Comparison of ENCODE assay signal across 24 mouse cellular contexts in the genomic region with DNA sequence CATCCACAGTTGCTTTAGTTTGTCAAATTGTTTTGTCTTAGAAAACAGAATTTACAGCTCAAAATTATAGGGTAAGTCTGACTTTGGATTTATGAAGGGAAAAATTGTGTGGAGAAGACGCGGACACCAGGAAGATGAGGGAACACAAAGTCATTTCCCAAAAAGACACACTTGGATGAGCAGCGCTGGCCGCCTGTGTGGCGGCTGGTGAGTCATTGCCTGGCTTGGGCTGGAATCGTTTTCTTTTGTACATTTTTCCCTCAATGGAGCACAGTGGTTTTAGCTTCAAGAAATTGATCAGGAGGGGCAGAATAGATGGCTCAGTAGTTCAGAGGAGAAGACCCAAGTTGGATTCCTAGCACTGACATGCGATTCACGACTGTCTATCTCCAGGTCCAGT. TPM values are rescaled to one million over a fixed set of nuclear protein-coding genes. Genes with fewer than 3 reads are reported as not detected.
DNase-seq lines count a peak whose midpoint lies in the region; ATAC-seq lines count a peak whose summit lies in the region.
"Had no signal": no experiment of that assay in that cellular context is flagged by ENCODE, and none has a peak within 500 bp of the region (broad histone marks: within the 10 kb centered on the region; RNA-seq: fewer than 3 reads in every experiment).

No protein-coding gene starts in this region.

- H3K27me3 ChIP-seq in kidney, embryonic 15.5 days = no peaks in the 10 kb centered on the region
- H3K27me3 ChIP-seq in kidney, embryonic 16.5 days (ENCODE audit: insufficient read depth, low read length) = no peaks in the 10 kb centered on the region
- H3K27me3 ChIP-seq: CH12.LX; forebrain, embryonic 15.5 days; heart, embryonic 15.5 days; hindbrain, embryonic 13.5 days; liver, embryonic 13.5 days; neural tube, embryonic 15.5 days had no signal

- H3K9me3 ChIP-seq in kidney, embryonic 15.5 days (replicated peaks) = no peaks in the 10 kb centered on the region
- no peaks in the 10 kb centered on the region for H3K9me3 ChIP-seq in kidney, embryonic 16.5 days (ENCODE audit: low read length)
- H3K9me3 ChIP-seq: embryonic facial prominence, embryonic 10.5 days; forebrain, embryonic 15.5 days; G1E; heart, embryonic 15.5 days; hindbrain, embryonic 13.5 days; liver, embryonic 13.5 days; neural tube, embryonic 15.5 days had no signal

- H3K27ac ChIP-seq in kidney, embryonic 15.5 days = 0 out of 2 replicates have a peak overlapping the region, but pooled peaks have one; percentile 6
- H3K27ac ChIP-seq in kidney, embryonic 16.5 days (ENCODE audit: low read length) = no peak overlapping the region; the same call in 1 of the 2 replicates
- H3K27ac ChIP-seq: embryonic facial prominence, embryonic 10.5 days; forebrain, embryonic 15.5 days; heart, embryonic 15.5 days; hindbrain, embryonic 13.5 days; left cerebral cortex, adult 2 months; liver, embryonic 13.5 days; neural tube, embryonic 15.5 days had no signal

- 73% methylated on average over 8 of the region's 8 CpGs for WGBS in kidney, embryonic 15.5 days
- WGBS in kidney, embryonic 16.5 days = 76% methylated on average over 8 of the region's 8 CpGs

- no peak overlapping the region for H3K4me2 ChIP-seq in kidney, embryonic 15.5 days
- no peak overlapping the region for H3K4me2 ChIP-seq in kidney, embryonic 16.5 days (replicated peaks; ENCODE audit: low read depth, low read length)
- H3K4me2 ChIP-seq: forebrain, embryonic 15.5 days; heart, embryonic 15.5 days; hindbrain, embryonic 13.5 days; liver, embryonic 13.5 days; midbrain, embryonic 11.5 days; neural tube, embryonic 15.5 days had no signal

- peak; percentile 66 for ATAC-seq in frontal cortex, adult (ENCODE audit: low TSS enrichment)
- ATAC-seq in kidney, embryonic 15.5 days (replicated peaks; ENCODE audit: low FRiP score) = no peak
- no peak for ATAC-seq in kidney, embryonic 16.5 days (ENCODE audit: low FRiP score, low TSS enrichment)
- no peak for ATAC-seq in CD4-positive, CD25-positive, alpha-beta regulatory T cell, adult 4 months
- ATAC-seq: activated CD4-positive, CD25-positive, alpha-beta regulatory T cell, adult 4 months; forebrain, embryonic 15.5 days had no signal

- peak; percentile 27 for DNase-seq in adrenal gland, postnatal 25 days
- no peak for DNase-seq in adrenal gland, postnatal 4 days (ENCODE audit: low spot score in 2 of 2)
- DNase-seq in frontal cortex, postnatal 10 days (ENCODE audit: low spot score in 2 of 2) = no peak
- peak; percentile 69 for DNase-seq in brain, adult 2 months (ENCODE audit: low read depth, low spot score)
- DNase-seq: heart, postnatal 36 days; liver, embryonic 13.5 days; lung, adult 2 months; lung, postnatal 14 days; thymus, adult 18-20 months; thymus, postnatal 36 days had no signal

- H3K4me3 ChIP-seq in kidney, embryonic 15.5 days (replicated peaks) = no peak overlapping the region
- H3K4me3 ChIP-seq in kidney, embryonic 16.5 days (ENCODE audit: low read length) = no peak overlapping the region
- H3K4me3 ChIP-seq: embryonic facial prominence, embryonic 10.5 days; forebrain, embryonic 15.5 days; heart, embryonic 15.5 days; hindbrain, embryonic 13.5 days; left cerebral cortex, adult 2 months; liver, embryonic 13.5 days; neural tube, embryonic 15.5 days had no signal

- no peak overlapping the region for H3K9ac ChIP-seq in kidney, embryonic 15.5 days
- H3K9ac ChIP-seq in kidney, embryonic 16.5 days (replicated peaks; ENCODE audit: low read length) = no peak overlapping the region
- H3K9ac ChIP-seq: forebrain, embryonic 15.5 days; heart, embryonic 15.5 days; liver, embryonic 13.5 days; neural tube, embryonic 15.5 days had no signal

- H3K4me1 ChIP-seq in kidney, embryonic 15.5 days = peaks cover 32% of the 10 kb centered on the region
- H3K4me1 ChIP-seq in kidney, embryonic 16.5 days (ENCODE audit: insufficient read depth, low read length) = peaks cover 21% of the 10 kb centered on the region

- no peaks in the 10 kb centered on the region for H3K36me3 ChIP-seq in kidney, embryonic 15.5 days
- H3K36me3 ChIP-seq in kidney, embryonic 16.5 days (ENCODE audit: insufficient read depth, low read length) = no peaks in the 10 kb centered on the region
- H3K36me3 ChIP-seq: embryonic facial prominence, embryonic 10.5 days; forebrain, embryonic 15.5 days; heart, embryonic 15.5 days; hindbrain, embryonic 13.5 days; neural tube, embryonic 15.5 days had no signal

RNA-seq across cellular contexts. Expression of a gene that starts 3.9 kb away (rescaled TPM):
- total RNA-seq in adrenal gland, postnatal 25 days (2021) = 52.8 and 78.7 TPM in 2 replicates
- total RNA-seq in adrenal gland, postnatal 4 days (2021) = 10 to 100 TPM; 33.2 to 37.1 TPM
- polyA plus RNA-seq in kidney, embryonic 15.5 days (2015; fragmentation: Nextera tagmentation; extraction: Ambion mirVana) = 33.7 and 35.1 TPM in 2 replicates
- polyA plus RNA-seq in kidney, embryonic 16.5 days (2015; fragmentation: Nextera tagmentation; extraction: Ambion mirVana) = 36.7 and 39.8 TPM in 2 replicates
- polyA plus RNA-seq in CD4-positive, CD25-positive, alpha-beta regulatory T cell, adult 4 months (2017; shearing (Covaris generic)) = 10 to 100 TPM; 29.4 to 38.5 TPM

RNA-seq across cellular contexts. Expression of a gene that starts 21.7 kb away (rescaled TPM):
- total RNA-seq in adrenal gland, postnatal 25 days (2021) = 36.2 and 38.2 TPM in 2 replicates
- 10 to 100 TPM; 25.8 to 37.4 TPM for total RNA-seq in adrenal gland, postnatal 4 days (2021)
- 53.0 and 55.5 TPM in 2 replicates for polyA plus RNA-seq in kidney, embryonic 15.5 days (2015; fragmentation: Nextera tagmentation; extraction: Ambion mirVana)
- polyA plus RNA-seq in kidney, embryonic 16.5 days (2015; fragmentation: Nextera tagmentation; extraction: Ambion mirVana) = 54.1 and 58.6 TPM in 2 replicates
- polyA plus RNA-seq in CD4-positive, CD25-positive, alpha-beta regulatory T cell, adult 4 months (2017; shearing (Covaris generic)) = 10 to 100 TPM; 36.6 to 42.7 TPM

Comparison
In these comparisons a context has a peak if more than half of its experiments do, and no peak if none do; other contexts are left out.
1. DNase-seq: peak in adrenal gland, postnatal 25 days (single experiment) and brain, adult 2 months (single experiment); none in adrenal gland, postnatal 4 days (0 of 2) and frontal cortex, postnatal 10 days (0 of 2).